Mouse (Mus musculus) hindbrain, embryonic 13.5 days (tissue): ENCODE data around the gene Isca2. TPM values are rescaled to one million over a fixed set of nuclear protein-coding genes. Genes with fewer than 3 reads are reported as not detected.

Source experiments
- ATAC-seq: fragments of 200-750 bp; cut with Nextera tagmentation; 2 replicates; pipeline ENCODE4 v1.8.0; 2017; ENCODE audit warnings: moderate TSS enrichment; ENCODE audit not compliant: low FRiP score
- H3K27ac ChIP-seq: fragments of 300-500 bp; sonication (generic); 2 replicates; pipeline ENCODE4 v1.5.1; 2015; ENCODE audit warnings: inconsistent platforms, mild to moderate bottlenecking, moderate library complexity
- H3K27me3 ChIP-seq: fragments of 300-500 bp; sonication (generic); 2 replicates; pipeline ENCODE4 v1.6.1; 2015; ENCODE audit warnings: mild to moderate bottlenecking, inconsistent platforms
- H3K36me3 ChIP-seq: fragments of 300-500 bp; sonication (generic); 2 replicates; pipeline ENCODE4 v1.6.1; 2015; ENCODE audit warnings: mild to moderate bottlenecking, inconsistent platforms
- H3K4me1 ChIP-seq: fragments of 300-500 bp; sonication (generic); replicated peaks from 2 replicates; pipeline ENCODE4 v1.6.1; 2015; ENCODE audit warnings: inconsistent platforms
- H3K4me2 ChIP-seq: fragments of 300-500 bp; sonication (generic); 2 replicates; pipeline ENCODE4 v1.6.1; 2015; ENCODE audit warnings: inconsistent platforms, mild to moderate bottlenecking, moderate library complexity
- H3K4me3 ChIP-seq: fragments of 300-500 bp; sonication (generic); 2 replicates; pipeline ENCODE4 v1.5.1; 2015; ENCODE audit warnings: mild to moderate bottlenecking, inconsistent platforms
- H3K9ac ChIP-seq: fragments of 300-500 bp; sonication (generic); 2 replicates; pipeline ENCODE4 v1.6.1; 2015; ENCODE audit warnings: mild to moderate bottlenecking, inconsistent platforms
- H3K9me3 ChIP-seq: fragments of 300-500 bp; sonication (generic); 2 replicates; pipeline ENCODE4 v1.6.1; 2016; ENCODE audit warnings: inconsistent platforms
- WGBS: fragments of 180-500 bp; shearing (Covaris S2); methylation state at CpG from one replicate; pipeline ENCODE4 v1.1.7; 2015; 5-methylcytosine and 5-hydroxymethylcytosine counted together
- polyA plus RNA-seq: library from polyadenylated mRNA; unstranded; fragments of >200 nt; fragmentation: Nextera tagmentation; extraction: Ambion mirVana; gene quantifications from 2 replicates; pipeline ENCODE4 v1.2.1, GENCODE M21; 2015

Isca2 gene
- polyA plus RNA-seq, 1 experiment from 2014 or later: 158 TPM

DNA sequence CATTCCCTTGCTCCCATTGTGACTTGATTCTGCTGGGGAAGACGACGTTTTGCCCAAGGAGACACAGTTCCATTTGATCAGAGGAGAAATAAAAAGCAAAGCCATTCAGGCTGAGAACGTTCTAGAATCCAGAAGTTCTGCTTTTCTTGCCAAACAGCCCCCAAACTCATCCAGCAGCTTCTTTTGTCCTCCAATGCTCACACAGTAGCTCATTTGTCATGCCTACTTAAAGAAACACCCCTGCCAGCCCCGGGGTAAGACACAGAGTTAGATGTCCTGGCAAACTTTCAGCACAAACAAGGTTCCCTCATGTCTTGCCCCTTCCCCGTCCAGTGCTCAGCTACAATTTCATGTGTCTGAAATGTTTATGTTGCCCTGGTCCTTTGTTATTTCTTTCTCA, 51.2 kb downstream of the Isca2 start:
- WGBS: 57% methylated on average over 5 of the region's 5 CpGs
- H3K9ac ChIP-seq: no peak overlapping the region
- H3K4me1 ChIP-seq: no peaks in the 10 kb centered on the region
- no peak overlapping the region for H3K4me2 ChIP-seq
- no peaks in the 10 kb centered on the region for H3K27me3 ChIP-seq
- no peak overlapping the region for H3K27ac ChIP-seq
- H3K9me3 ChIP-seq: no peaks in the 10 kb centered on the region
- no peak overlapping the region for H3K4me3 ChIP-seq
- no peak for ATAC-seq
- no peaks in the 10 kb centered on the region for H3K36me3 ChIP-seq

Other genes starting within 250 kb of the Isca2 start
- gene Vsx2, start 203.5 kb upstream of the Isca2 start, polyA plus RNA-seq: 5.4 and 10.1 TPM in 2 replicates
- 12.4 and 13.8 TPM in 2 replicates for gene Abcd4, start 155.8 kb upstream of the Isca2 start, polyA plus RNA-seq
- gene Vrtn, start 132.2 kb upstream of the Isca2 start, polyA plus RNA-seq: not detected in 2 replicates
- 4.8 and 5.3 TPM in 2 replicates for gene Syndig1l, start 74.4 kb upstream of the Isca2 start, polyA plus RNA-seq
- gene Npc2, start 99 bp upstream of the Isca2 start, polyA plus RNA-seq: 80.8 and 82.3 TPM in 2 replicates
- 0.14 and 0.31 TPM in 2 replicates for gene Ltbp2, start 103.3 kb downstream of the Isca2 start, polyA plus RNA-seq
- 111 and 113 TPM in 2 replicates for gene Fcf1, start 197.6 kb downstream of the Isca2 start, polyA plus RNA-seq
- 30.9 and 32.6 TPM in 2 replicates for gene Arel1, start 197.6 kb downstream of the Isca2 start, polyA plus RNA-seq
- gene Ylpm1, start 223.1 kb downstream of the Isca2 start, polyA plus RNA-seq: 35.5 and 37.8 TPM in 2 replicates